Mouse (Mus musculus) left cerebral cortex, adult 2 months (tissue): Measurements from ENCODE around the gene S100a7a. TPM values are rescaled to one million over a fixed set of nuclear protein-coding genes. Genes with fewer than 3 reads are reported as not detected.

Experiments used
- DNase-seq, 2 experiments: peaks; one replicate each; pipeline ENCODE4 v3.0.0; 2021 to 2022; ENCODE audit warnings: low spot score in 2 of 2, mixed read lengths in 1 of 2; ENCODE audit errors: extremely low spot score in 1 of 2
- H3K27ac ChIP-seq: fragments of 200-600 bp; 2 replicates; pipeline ENCODE4 v1.8.1; 2022
- H3K4me3 ChIP-seq: fragments of 200-600 bp; 2 replicates; pipeline ENCODE4 v1.8.1; 2022
- CTCF ChIP-seq: fragments of 200-600 bp; IDR thresholded peaks from 2 replicates; pipeline ENCODE4 v1.8.1; 2022; ENCODE audit warnings: antibody characterized with exemption, mild to moderate bottlenecking, moderate library complexity
- intact Hi-C: fragments of 180-260 bp; cut with DNase I; formaldehyde crosslinking; loops from one replicate; pipeline ENCODE4 v1.15.1; 2025
- total RNA-seq, 2 experiments: library from RNA; stranded (reverse); gene quantifications; 2 replicates each; pipeline ENCODE4 v1.2.3; 2021

S100a7a gene
- total RNA-seq, 2 experiments from 2014 or later: 0.72 to 1.1 TPM

DNA sequence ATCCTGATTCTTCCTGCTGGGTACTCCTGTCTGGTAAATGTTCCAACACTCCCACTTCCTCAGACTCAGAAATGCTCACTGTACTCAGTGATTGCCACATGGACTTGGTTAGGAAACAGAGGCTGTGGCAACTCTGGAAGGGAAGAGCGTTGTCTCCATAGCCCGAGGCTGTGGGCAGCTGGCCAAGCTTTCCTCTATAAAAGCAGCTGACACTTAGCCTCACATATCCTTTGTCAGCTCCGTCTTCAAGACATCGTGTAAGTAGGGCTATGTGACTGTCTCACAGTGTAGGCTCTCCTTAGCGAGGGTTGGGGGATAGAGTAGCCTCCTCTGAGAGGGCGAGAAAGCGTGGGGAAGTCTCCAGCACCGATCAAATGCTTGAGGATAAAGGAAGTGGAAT lies 15.0 kb downstream of the S100a7a start, which contains the start of gene S100a8:
Gene S100a8, plus strand, starts transcription at position 133 of the 400 bp plus-strand sequence.
- DNase-seq: no peak
- H3K27ac ChIP-seq: no peak within 1 kb of the TSS
- intact Hi-C loops: no loop called here
- no peak for TF ChIP-seq CTCF
- no peak within 1 kb of the TSS for H3K4me3 ChIP-seq

DNA sequence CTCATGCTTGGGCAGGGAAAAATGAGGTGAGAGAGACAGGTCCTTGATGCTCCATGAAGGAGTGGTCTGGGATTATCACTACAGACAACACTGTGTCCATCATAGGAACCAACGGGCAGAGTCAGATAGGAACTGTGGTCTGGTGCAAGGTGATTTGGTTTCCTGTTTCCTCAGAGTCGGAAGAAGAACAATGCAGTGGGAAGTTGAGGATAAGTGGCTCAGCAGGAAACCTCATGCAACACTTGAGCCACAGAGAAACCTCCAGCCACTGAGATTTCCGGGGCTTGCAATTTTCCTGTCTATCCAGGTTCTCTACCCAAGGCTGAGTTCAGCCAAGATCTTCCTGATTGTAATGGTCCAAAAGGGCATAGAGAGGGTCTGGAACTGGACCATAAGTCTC lies 24.8 kb downstream of the S100a7a start:
- no peak for DNase-seq
- H3K27ac ChIP-seq: no peak overlapping the region
- intact Hi-C loops: no loop called here
- no peak for TF ChIP-seq CTCF
- H3K4me3 ChIP-seq: no peak overlapping the region

DNA sequence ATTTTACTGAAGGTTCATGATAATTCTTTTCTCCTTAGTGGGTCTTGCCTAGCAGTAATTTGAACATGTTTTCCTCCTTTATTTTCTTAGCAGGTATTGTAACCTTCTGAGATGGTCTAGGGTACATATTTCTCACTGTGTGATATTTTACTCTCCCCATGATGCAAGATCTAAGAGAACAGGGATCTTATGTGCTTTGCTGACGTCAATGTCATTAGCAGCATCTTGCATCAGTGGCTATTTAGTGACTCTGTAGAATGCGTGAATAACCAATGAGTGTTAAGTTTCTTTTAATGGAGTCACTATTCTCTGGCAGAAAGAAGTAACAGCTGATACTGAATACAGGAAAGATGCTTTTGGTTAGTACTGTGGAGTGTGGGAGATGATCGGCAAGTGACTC lies 30.1 kb downstream of the S100a7a start:
- TF ChIP-seq CTCF: no peak
- H3K4me3 ChIP-seq: no peak overlapping the region
- intact Hi-C loops: no loop called here
- no peak overlapping the region for H3K27ac ChIP-seq
- no peak for DNase-seq

DNA sequence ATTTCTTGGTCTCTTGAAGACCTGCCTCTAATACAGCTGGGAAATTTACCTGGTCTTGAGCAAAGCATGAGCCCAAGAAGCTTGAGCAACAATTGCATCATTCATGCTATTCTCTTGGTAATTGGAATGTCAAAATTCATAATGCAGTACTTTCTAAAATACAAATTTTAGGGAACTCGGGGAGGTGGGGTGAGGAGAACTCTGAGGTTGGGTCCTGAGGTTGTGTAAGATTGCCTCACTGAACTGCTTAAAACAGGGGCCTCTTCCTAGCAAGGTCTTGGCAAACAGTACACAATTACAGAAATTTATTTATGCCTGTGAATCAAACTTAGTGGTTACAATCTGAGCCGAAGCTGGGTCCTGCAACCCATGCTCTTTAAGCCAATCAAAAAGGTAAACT lies 33.0 kb downstream of the S100a7a start:
- no peak for TF ChIP-seq CTCF
- DNase-seq: no peak
- Histone ChIP-seq H3K4me3 (no peak overlapping the region), H3K27ac (no peak overlapping the region)
- intact Hi-C loops: no loop called here

DNA sequence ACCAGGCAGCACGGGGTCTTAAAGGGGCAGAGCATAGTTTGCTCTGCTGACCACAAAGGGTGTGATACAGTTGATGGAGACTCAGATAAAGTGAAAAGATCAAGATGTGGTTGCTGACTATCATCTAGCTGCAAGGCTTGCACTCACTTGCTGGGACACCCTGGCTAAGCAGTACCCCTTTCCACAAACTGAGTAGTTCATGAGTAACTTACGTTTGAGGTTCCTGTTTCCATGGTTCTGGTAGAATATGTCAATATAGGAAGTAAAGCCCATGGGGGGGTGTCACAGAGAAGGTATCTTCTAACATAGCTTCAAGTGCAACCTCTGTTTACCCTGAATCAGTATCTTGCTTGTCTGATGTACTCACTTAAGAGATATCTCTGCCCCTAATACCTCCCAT lies 39.7 kb downstream of the S100a7a start:
- Histone ChIP-seq H3K27ac (no peak overlapping the region), H3K4me3 (no peak overlapping the region)
- no peak for DNase-seq
- no peak for TF ChIP-seq CTCF
- intact Hi-C loops: no loop called here

DNA sequence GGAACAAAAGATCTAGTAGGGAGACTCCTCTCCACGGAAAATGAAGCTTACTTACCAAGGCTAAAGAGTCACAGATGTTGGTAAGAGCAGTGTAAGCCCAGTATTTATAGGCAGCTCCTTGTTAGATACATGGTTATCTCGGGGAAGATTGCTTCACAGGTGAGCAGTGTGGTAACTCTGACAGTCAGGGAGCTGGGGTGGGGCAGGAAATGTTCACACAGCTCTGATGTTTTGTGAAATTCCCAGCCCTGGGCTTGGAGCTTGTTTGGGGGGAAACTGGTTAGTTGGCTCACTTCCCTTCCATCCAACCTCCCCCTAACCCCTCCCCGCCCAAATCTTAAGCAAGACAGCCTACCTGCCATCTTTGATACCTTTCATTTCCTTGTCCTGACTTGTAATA lies 41.8 kb downstream of the S100a7a start, which contains the start of gene S100a9:
Gene S100a9, minus strand, starts transcription at position 109 of the 400 bp plus-strand sequence.
- H3K4me3 ChIP-seq: no peak within 1 kb of the TSS
- H3K27ac ChIP-seq: no peak within 1 kb of the TSS
- intact Hi-C loops: no loop called here
- TF ChIP-seq CTCF: no peak
- DNase-seq: no peak

DNA sequence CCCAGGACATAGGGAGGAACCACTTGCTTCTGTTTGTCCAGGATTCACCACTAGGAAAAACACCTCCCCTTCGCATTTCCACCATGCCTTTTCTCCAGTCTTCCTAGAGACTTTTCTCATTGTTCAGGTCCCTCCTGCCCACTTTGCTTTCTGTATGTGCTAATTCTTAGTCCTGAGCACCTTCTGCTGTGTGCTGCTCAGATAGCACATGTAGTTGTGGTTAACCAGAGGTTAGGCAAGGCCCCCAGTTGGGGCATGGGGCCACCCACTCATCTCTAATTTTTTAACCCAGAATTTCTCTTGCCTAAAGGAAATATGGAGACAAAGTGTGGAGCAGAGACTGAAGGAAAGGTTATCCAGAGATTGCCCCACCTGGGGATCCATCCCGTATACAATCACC lies 48.4 kb downstream of the S100a7a start:
- intact Hi-C loops: no loop called here
- no peak for TF ChIP-seq CTCF
- no peak overlapping the region for H3K27ac ChIP-seq
- no peak overlapping the region for H3K4me3 ChIP-seq
- no peak for DNase-seq

Other genes starting within 250 kb of the S100a7a start
- gene Ints3, start 220.4 kb upstream of the S100a7a start, total RNA-seq: 10 to 100 TPM; 62.1 to 65.7 TPM
- 1 to 10 TPM; 3.3 TPM for gene Npr1, start 188.2 kb upstream of the S100a7a start, total RNA-seq
- gene Ilf2, start 177.9 kb upstream of the S100a7a start, total RNA-seq: 10 to 100 TPM; 75.1 to 92.3 TPM
- gene Snapin, start 163.0 kb upstream of the S100a7a start, total RNA-seq: 10 to 100 TPM; 48.8 to 50.9 TPM
- gene Chtop, start 144.5 kb upstream of the S100a7a start, total RNA-seq: 100 to 1,000 TPM; 164 TPM
- 100 to 1,000 TPM; 119 to 123 TPM for gene S100a1, start 139.6 kb upstream of the S100a7a start, total RNA-seq
- 10 to 100 TPM; 15.4 to 18.1 TPM for gene S100a13, start 139.6 kb upstream of the S100a7a start, total RNA-seq
- gene S100a14, start 127.2 kb upstream of the S100a7a start, total RNA-seq: under 1 TPM in 1 of 2 experiments, not detected in 1; 0.34 TPM
- gene S100a16, start 116.8 kb upstream of the S100a7a start, total RNA-seq: 10 to 100 TPM; 60.2 to 70.1 TPM
- gene S100a3, start 93.4 kb upstream of the S100a7a start, total RNA-seq: under 1 TPM; 0.56 to 0.81 TPM
- gene S100a2, start 63.8 kb upstream of the S100a7a start, total RNA-seq: not detected
- gene Gm42674, start 52.1 kb upstream of the S100a7a start, total RNA-seq: not detected
- 1 to 10 TPM; 4.6 to 4.8 TPM for gene S100a4, start 50.2 kb upstream of the S100a7a start, total RNA-seq
- not detected for gene S100a5, start 45.5 kb upstream of the S100a7a start, total RNA-seq
- 10 to 100 TPM; 28.8 to 31.0 TPM for gene S100a6, start 41.1 kb upstream of the S100a7a start, total RNA-seq
- 1 to 10 TPM in 1 of 2 experiments, not detected in 1; 3.0 TPM for gene S100a8, start 15.0 kb downstream of the S100a7a start, total RNA-seq
- 1 to 10 TPM in 1 of 2 experiments, not detected in 1; 2.1 TPM for gene S100a9, start 41.7 kb downstream of the S100a7a start, total RNA-seq
- gene Pglyrp4, start 72.9 kb downstream of the S100a7a start, total RNA-seq: not detected
- gene Gm5849, start 123.9 kb downstream of the S100a7a start, total RNA-seq: not detected